9 mouse cellular contexts compared by ENCODE assay signal in genomic region chr4:57143026-57143937, GRCm38 (mm10). TPM values are rescaled to one million over a fixed set of nuclear protein-coding genes. Genes with fewer than 3 reads are reported as not detected.
DNase-seq lines count a peak whose midpoint lies in the region; ATAC-seq and TF ChIP-seq lines count a peak whose summit lies in the region.
"Had no signal": no experiment of that assay in that cellular context is flagged by ENCODE, and none has a peak within 500 bp of the region (broad histone marks: within the 10 kb centered on the region; RNA-seq: fewer than 3 reads in every experiment).

Gene Epb41l4b (minus strand): TSS chr4:57143437.

- H3K9me3 ChIP-seq in forebrain, embryonic 15.5 days: no peaks in the 10 kb centered on the region
- H3K9me3 ChIP-seq in liver, postnatal 0 days (ENCODE audit: low read length): no peaks in the 10 kb centered on the region
- H3K9me3 ChIP-seq in neural tube, embryonic 15.5 days (replicated peaks): no peaks in the 10 kb centered on the region

- H3K4me2 ChIP-seq in forebrain, embryonic 15.5 days (replicated peaks): peak within 1 kb of the TSS; percentile 86
- H3K4me2 ChIP-seq in liver, postnatal 0 days (ENCODE audit: low read depth, low read length): peak within 1 kb of the TSS; percentile 82
- peak within 1 kb of the TSS; percentile 88 for H3K4me2 ChIP-seq in neural tube, embryonic 15.5 days

- under 1% methylated on average over 91 of the region's 142 CpGs for WGBS in forebrain, embryonic 15.5 days
- WGBS in liver, postnatal 0 days (ENCODE audit: insufficient replicate concordance): under 1% methylated on average over 56 of the region's 142 CpGs
- WGBS in neural tube, embryonic 15.5 days: under 1% methylated on average over 66 of the region's 142 CpGs

- peak; percentile 86 for DNase-seq in CD4-positive, CD25-positive, alpha-beta regulatory T cell, adult 2 months (ENCODE audit: low read depth, low spot score)
- DNase-seq in c-Kit-positive CD71-positive TER-119-positive erythroid progenitor cells, embryonic 14.5 days (ENCODE audit: low spot score): peak; percentile 45
- peak; percentile 80 to 83 for DNase-seq in heart, postnatal 10 days
- peak; percentile 84 to 90 for DNase-seq in kidney, postnatal 4 days
- DNase-seq in liver, postnatal 0 days: peak; percentile 85

- peak within 1 kb of the TSS; percentile 56 for H3K9ac ChIP-seq in forebrain, embryonic 15.5 days (replicated peaks)
- H3K9ac ChIP-seq in liver, postnatal 0 days (replicated peaks): peak within 1 kb of the TSS; percentile 64
- peak within 1 kb of the TSS; percentile 87 for H3K9ac ChIP-seq in neural tube, embryonic 15.5 days (replicated peaks)

- TF ChIP-seq POLR2A in testis, adult 2 months (IDR thresholded peaks at IDR 0.05; ENCODE audit: control insufficient read depth, low read depth, low read length): no peak

- no peaks in the 10 kb centered on the region for H3K36me3 ChIP-seq in forebrain, embryonic 15.5 days
- H3K36me3 ChIP-seq in liver, postnatal 0 days (replicated peaks; ENCODE audit: insufficient read depth, low read length): no peaks in the 10 kb centered on the region
- H3K36me3 ChIP-seq in neural tube, embryonic 15.5 days: no peaks in the 10 kb centered on the region
- no peaks in the 10 kb centered on the region for H3K36me3 ChIP-seq in testis, adult 2 months (ENCODE audit: control insufficient read depth, insufficient read depth, low read length)
- H3K36me3 ChIP-seq: G1E had no signal

- intact Hi-C loops in heart, postnatal 10 days (cut with DNase I): loop anchor here (1.0 to 2.0 kb wide), 2 partner anchors 22 to 78 kb away; no protein-coding TSS in a partner anchor

- peak; percentile 88 for TF ChIP-seq CTCF in liver, postnatal 0 days (IDR thresholded peaks at IDR 0.05; ENCODE audit: low read depth)
- peak; percentile 72 for TF ChIP-seq CTCF in testis, adult 2 months (IDR thresholded peaks at IDR 0.05; ENCODE audit: control insufficient read depth, insufficient read depth, insufficient replicate concordance, low read depth, low read length)

- ATAC-seq in forebrain, embryonic 15.5 days (replicated peaks): peak; percentile 92
- ATAC-seq in liver, postnatal 0 days: peak; percentile 73
- ATAC-seq in neural tube, embryonic 15.5 days (ENCODE audit: low FRiP score): peak; percentile 86

- 0 out of 2 replicates have a peak within 1 kb of the TSS, but pooled peaks have one; percentile 11 for H3K27ac ChIP-seq in forebrain, embryonic 15.5 days (replicated peaks)
- peak within 1 kb of the TSS; percentile 39 for H3K27ac ChIP-seq in liver, postnatal 0 days (ENCODE audit: low read depth)
- H3K27ac ChIP-seq in neural tube, embryonic 15.5 days (replicated peaks): peak within 1 kb of the TSS; percentile 80
- H3K27ac ChIP-seq in testis, adult 2 months (ENCODE audit: control insufficient read depth, insufficient read depth, low read depth, low read length): no peak within 1 kb of the TSS

- no peak for TF ChIP-seq EP300 in liver, postnatal 0 days (IDR thresholded peaks at IDR 0.05; ENCODE audit: low read depth)

- H3K27me3 ChIP-seq in forebrain, embryonic 15.5 days: peaks cover 41% of the 10 kb centered on the region
- peaks cover 25% of the 10 kb centered on the region for H3K27me3 ChIP-seq in liver, postnatal 0 days (ENCODE audit: insufficient read depth, low read length)
- peaks cover 19% of the 10 kb centered on the region; the same call in 1 of the 2 replicates for H3K27me3 ChIP-seq in neural tube, embryonic 15.5 days (replicated peaks)
- H3K27me3 ChIP-seq in testis, adult 2 months (ENCODE audit: control insufficient read depth, insufficient read depth, low read length): no peaks in the 10 kb centered on the region

- H3K4me1 ChIP-seq in forebrain, embryonic 15.5 days: peaks cover 34% of the 10 kb centered on the region
- H3K4me1 ChIP-seq in liver, postnatal 0 days (ENCODE audit: insufficient read depth): peaks cover 5% of the 10 kb centered on the region
- H3K4me1 ChIP-seq in neural tube, embryonic 15.5 days: peaks cover 39% of the 10 kb centered on the region
- H3K4me1 ChIP-seq in testis, adult 2 months (ENCODE audit: control insufficient read depth, insufficient read depth, low read length): peaks cover 6% of the 10 kb centered on the region

- H3K4me3 ChIP-seq in forebrain, embryonic 15.5 days: peak within 1 kb of the TSS; percentile 72
- peak within 1 kb of the TSS; percentile 58 for H3K4me3 ChIP-seq in liver, postnatal 0 days (ENCODE audit: low read depth, low read length)
- peak within 1 kb of the TSS; percentile 68 for H3K4me3 ChIP-seq in neural tube, embryonic 15.5 days (replicated peaks)
- H3K4me3 ChIP-seq in testis, adult 2 months (ENCODE audit: control insufficient read depth, low read depth, low read length): peak within 1 kb of the TSS; percentile 77

RNA-seq across cellular contexts. Expression of gene Epb41l4b, which starts in this region (rescaled TPM):
- 0.69 and 0.77 TPM in 2 replicates for polyA plus RNA-seq in forebrain, embryonic 15.5 days (2015; fragmentation: Nextera tagmentation; extraction: Ambion mirVana)
- total RNA-seq in heart, postnatal 10 days (2021): 1 to 10 TPM; 4.3 to 6.1 TPM
- 6.7 and 8.4 TPM in 2 replicates for polyA plus RNA-seq in liver, postnatal 0 days (2015; fragmentation: Nextera tagmentation; extraction: Ambion mirVana)
- 4.5 and 6.5 TPM in 2 replicates for polyA plus RNA-seq in neural tube, embryonic 15.5 days (2015; fragmentation: Nextera tagmentation; extraction: Ambion mirVana)
- polyA plus RNA-seq in testis, adult 2 months (2012; rRNA removed): 3.1 and 3.8 TPM in 2 replicates
- polyA plus RNA-seq: G1E had no signal

Comparison
In these comparisons a context has a peak if more than half of its experiments do, and no peak if none do; other contexts are left out.
1. Peak in ATAC-seq, H3K4me3 ChIP-seq, H3K27ac ChIP-seq, H3K9ac ChIP-seq and H3K4me2 ChIP-seq in forebrain, embryonic 15.5 days; RNA of the gene not detected or under 1 TPM.